2 mouse cellular contexts compared by ENCODE assay signal in genomic region chr8:122484831-122485230, GRCm38 (mm10).
A peak's percentile ranks its signal among the peaks of the same experiment; 100 is the strongest.
TF ChIP-seq lines count a peak whose summit lies in the region.

No protein-coding gene starts in this region.

TF ChIP-seq in CH12.LX, 34 proteins besides CTCF, POLR2A, EP300 and RAD21:
- TF ChIP-seq POLR2AphosphoS2 (IDR thresholded peaks at IDR 0.05; ENCODE audit: low read depth, low read length): 0 out of 2 replicates have a peak, but pooled peaks have one; percentile 19
- no peak for TF ChIP-seq KAT2A (IDR thresholded peaks at IDR 0.05; ENCODE audit: insufficient replicate concordance, low read length)

TF ChIP-seq in myocyte, 11 proteins besides CTCF, POLR2A, EP300 and RAD21:
- TF ChIP-seq USF1 (IDR thresholded peaks at IDR 0.05; ENCODE audit: low read depth): no peak
- TF ChIP-seq REST (IDR thresholded peaks at IDR 0.05; ENCODE audit: insufficient read depth, insufficient read length): no peak
- no peak for TF ChIP-seq E2F4 (IDR thresholded peaks at IDR 0.05; ENCODE audit: insufficient read depth)
- peak; percentile 23 for TF ChIP-seq POLR2AphosphoS2 (IDR thresholded peaks at IDR 0.05; ENCODE audit: insufficient read length, low read depth)
- peak in 2 of 3 experiments; percentile 22 to 74 for TF ChIP-seq MYOD1 (IDR thresholded peaks at IDR 0.05; ENCODE audit: control insufficient read depth in 1 of 3, insufficient read length in 2 of 3, low read depth in 2 of 3)
- TF ChIP-seq SRF (IDR thresholded peaks at IDR 0.05; ENCODE audit: control insufficient read depth, insufficient read length, low read depth): no peak
- TF ChIP-seq MYOG (IDR thresholded peaks at IDR 0.05; ENCODE audit: control insufficient read depth in 1 of 3, insufficient read depth in 1 of 3, insufficient read length in 2 of 3, low read depth in 2 of 3): no peak
- TF ChIP-seq TCF3 (IDR thresholded peaks at IDR 0.05; ENCODE audit: insufficient read length, low read depth): no peak
- TF ChIP-seq CEBPB (IDR thresholded peaks at IDR 0.05; ENCODE audit: insufficient read depth, poor library complexity, severe bottlenecking): no peak
- TF ChIP-seq TCF12 (IDR thresholded peaks at IDR 0.05; ENCODE audit: insufficient read depth, poor library complexity, severe bottlenecking): no peak
- no peak for TF ChIP-seq MAX (IDR thresholded peaks at IDR 0.05; ENCODE audit: low read depth)
TF ChIP-seq in myocyte: peak in this region for 2.
